Mouse (Mus musculus): Measurements from ENCODE around the gene 4931406C07Rik.

Gene 4931406C07Rik

GRCm38 (mm10) chr9:15287846-15288245 is 18.4 kb downstream of the 4931406C07Rik start:
- DNase-seq, result no peak

GRCm38 (mm10) chr9:15285443-15285842 is 20.8 kb downstream of the 4931406C07Rik start:
- no peak for DNase-seq

- no peak for DNase-seq
Observed at GRCm38 (mm10) chr9:15280491-15280879, 25.8 kb downstream of the 4931406C07Rik start.

- DNase-seq, result peak; percentile 96
Observed at GRCm38 (mm10) chr9:15279649-15280490, 26.4 kb downstream of the 4931406C07Rik start, which contains the start of gene Med17. Gene Med17, minus strand, starts transcription at chr9:15279931.

GRCm38 (mm10) chr9:15279139-15279648 is 27.1 kb downstream of the 4931406C07Rik start:
- DNase-seq, result no peak

GRCm38 (mm10) chr9:15278343-15278742 is 27.9 kb downstream of the 4931406C07Rik start:
- no peak for DNase-seq

- DNase-seq, result no peak
Observed at GRCm38 (mm10) chr9:15276855-15277254, 29.4 kb downstream of the 4931406C07Rik start.

- no peak for DNase-seq
Observed at GRCm38 (mm10) chr9:15273981-15274380, 32.3 kb downstream of the 4931406C07Rik start.

GRCm38 (mm10) chr9:15263487-15263886 is 42.8 kb downstream of the 4931406C07Rik start:
- no peak for DNase-seq

GRCm38 (mm10) chr9:15261980-15262379 is 44.3 kb downstream of the 4931406C07Rik start:
- no peak for DNase-seq

GRCm38 (mm10) chr9:15256214-15256613 is 50.0 kb downstream of the 4931406C07Rik start:
- DNase-seq, result no peak

GRCm38 (mm10) chr9:15254501-15254900 is 51.7 kb downstream of the 4931406C07Rik start:
- DNase-seq, result no peak

- DNase-seq, result no peak
Observed at GRCm38 (mm10) chr9:15252196-15252595, 54.1 kb downstream of the 4931406C07Rik start.

- no peak for DNase-seq
Observed at GRCm38 (mm10) chr9:15250376-15250775, 55.9 kb downstream of the 4931406C07Rik start.

- DNase-seq, result no peak
Observed at GRCm38 (mm10) chr9:15245319-15246075, 60.8 kb downstream of the 4931406C07Rik start.

GRCm38 (mm10) chr9:15242130-15242529 is 64.1 kb downstream of the 4931406C07Rik start:
- no peak for DNase-seq

GRCm38 (mm10) chr9:15241596-15241939 is 64.7 kb downstream of the 4931406C07Rik start:
- peak; percentile 76 for DNase-seq

GRCm38 (mm10) chr9:15240863-15241595 is 65.2 kb downstream of the 4931406C07Rik start:
- no peak for DNase-seq

- no peak for DNase-seq
Observed at GRCm38 (mm10) chr9:15240006-15240405, 66.2 kb downstream of the 4931406C07Rik start.

GRCm38 (mm10) chr9:15239042-15239925 is 67.0 kb downstream of the 4931406C07Rik start, which contains the start of gene Vstm5:
Gene Vstm5, plus strand, starts transcription at chr9:15239045.
- peak; percentile 21 for DNase-seq

- peak; percentile 26 for DNase-seq
Observed at GRCm38 (mm10) chr9:15238297-15238990, 67.8 kb downstream of the 4931406C07Rik start.
